Mouse (Mus musculus) testis, adult 2 months (tissue): ENCODE measurements at regions not wholly inside any gene's neighbourhood (a gene's known extent, or its start where the extent isn't known, plus 50 kb on each side); places are given as distances from the start of the nearest gene placed in this dataset.

ENCODE experiments used
- H3K27ac ChIP-seq: fragments of 200-500 bp; 2 replicates; pipeline ENCODE4 v1.5.1; 2012; ENCODE audit warnings: low read depth, low read length; ENCODE audit not compliant: control insufficient read depth, insufficient read depth
- H3K27me3 ChIP-seq: fragments of 200-500 bp; 2 replicates; pipeline ENCODE4 v1.6.1; 2012; ENCODE audit warnings: mild to moderate bottlenecking, low read length, moderate library complexity; ENCODE audit not compliant: control insufficient read depth, insufficient read depth
- H3K36me3 ChIP-seq: fragments of 200-500 bp; 2 replicates; pipeline ENCODE4 v1.6.1; 2012; ENCODE audit warnings: mild to moderate bottlenecking, low read length; ENCODE audit not compliant: control insufficient read depth, insufficient read depth
- H3K4me1 ChIP-seq: fragments of 200-500 bp; 2 replicates; pipeline ENCODE4 v1.6.1; 2012; ENCODE audit warnings: low read length; ENCODE audit not compliant: control insufficient read depth, insufficient read depth
- H3K4me3 ChIP-seq: fragments of 200-500 bp; 2 replicates; pipeline ENCODE4 v1.5.1; 2012; ENCODE audit warnings: low read depth, mild to moderate bottlenecking, low read length, moderate library complexity, mixed read lengths; ENCODE audit not compliant: control insufficient read depth
- CTCF ChIP-seq: fragments of 200-500 bp; IDR thresholded peaks from 2 replicates; pipeline ENCODE4 v1.5.1; 2012; ENCODE audit warnings: low read depth, mild to moderate bottlenecking, inconsistent platforms, low read length, moderate library complexity; ENCODE audit not compliant: control insufficient read depth, insufficient read depth, insufficient replicate concordance
- POLR2A ChIP-seq: fragments of 200-500 bp; IDR thresholded peaks from 2 replicates; pipeline ENCODE4 v1.6.1; 2012; ENCODE audit warnings: low read depth, mild to moderate bottlenecking, inconsistent platforms, low read length, moderate library complexity; ENCODE audit not compliant: control insufficient read depth

GRCm38 (mm10) chr14:58496902-58497301, 426.6 kb downstream of the Fgf9 start:
- TF ChIP-seq CTCF (no peak), POLR2A (no peak)
- Histone ChIP-seq H3K36me3 (no peaks in the 10 kb centered on the region), H3K27me3 (no peaks in the 10 kb centered on the region), H3K4me1 (no peaks in the 10 kb centered on the region), H3K4me3 (no peak overlapping the region), H3K27ac (no peak overlapping the region)

GRCm38 (mm10) chr14:58494400-58494987, 424.1 kb downstream of the Fgf9 start:
- Histone ChIP-seq H3K36me3 (no peaks in the 10 kb centered on the region), H3K27me3 (no peaks in the 10 kb centered on the region), H3K4me3 (no peak overlapping the region), H3K4me1 (no peaks in the 10 kb centered on the region), H3K27ac (no peak overlapping the region)
- no peak for TF ChIP-seq CTCF
- no peak for TF ChIP-seq POLR2A

GRCm38 (mm10) chr14:58492118-58492517, 421.8 kb downstream of the Fgf9 start:
- Histone ChIP-seq H3K4me1 (no peaks in the 10 kb centered on the region), H3K27ac (no peak overlapping the region), H3K4me3 (no peak overlapping the region), H3K36me3 (no peaks in the 10 kb centered on the region), H3K27me3 (no peaks in the 10 kb centered on the region)
- no peak for TF ChIP-seq POLR2A
- no peak for TF ChIP-seq CTCF

- no peak for TF ChIP-seq POLR2A
- no peak for TF ChIP-seq CTCF
- Histone ChIP-seq H3K4me3 (no peak overlapping the region), H3K27me3 (no peaks in the 10 kb centered on the region), H3K4me1 (no peaks in the 10 kb centered on the region), H3K27ac (no peak overlapping the region), H3K36me3 (no peaks in the 10 kb centered on the region)
Measured at GRCm38 (mm10) chr14:58488803-58489202, 418.5 kb downstream of the Fgf9 start.

- no peak for TF ChIP-seq CTCF
- no peak for TF ChIP-seq POLR2A
- no peak overlapping the region for H3K4me3 ChIP-seq
- no peaks in the 10 kb centered on the region for H3K36me3 ChIP-seq
- H3K4me1 ChIP-seq: no peaks in the 10 kb centered on the region
- no peaks in the 10 kb centered on the region for H3K27me3 ChIP-seq
- no peak overlapping the region for H3K27ac ChIP-seq
Measured at GRCm38 (mm10) chr14:58487836-58488235, 417.5 kb downstream of the Fgf9 start.

- Histone ChIP-seq H3K4me1 (no peaks in the 10 kb centered on the region), H3K4me3 (no peak overlapping the region), H3K36me3 (no peaks in the 10 kb centered on the region), H3K27ac (no peak overlapping the region), H3K27me3 (no peaks in the 10 kb centered on the region)
- no peak for TF ChIP-seq CTCF
- TF ChIP-seq POLR2A: no peak
Measured at GRCm38 (mm10) chr14:58480454-58480853, 410.1 kb downstream of the Fgf9 start.

GRCm38 (mm10) chr14:58470678-58471077, 400.3 kb downstream of the Fgf9 start:
- no peaks in the 10 kb centered on the region for H3K27me3 ChIP-seq
- no peaks in the 10 kb centered on the region for H3K36me3 ChIP-seq
- H3K4me1 ChIP-seq: no peaks in the 10 kb centered on the region
- TF ChIP-seq POLR2A (no peak), CTCF (no peak)
- no peak overlapping the region for H3K27ac ChIP-seq
- no peak overlapping the region for H3K4me3 ChIP-seq

GRCm38 (mm10) chr14:58468451-58468850, 398.1 kb downstream of the Fgf9 start:
- no peak overlapping the region for H3K27ac ChIP-seq
- no peak for TF ChIP-seq POLR2A
- TF ChIP-seq CTCF: no peak
- no peak overlapping the region for H3K4me3 ChIP-seq
- H3K4me1 ChIP-seq: no peaks in the 10 kb centered on the region
- H3K36me3 ChIP-seq: no peaks in the 10 kb centered on the region
- no peaks in the 10 kb centered on the region for H3K27me3 ChIP-seq
